Mouse (Mus musculus): ENCODE measurements around the gene Imp3. TPM values are rescaled to one million over a fixed set of nuclear protein-coding genes. Genes with fewer than 3 reads are reported as not detected.

The Imp3 gene
- polyA plus RNA-seq (2015; fragmentation: Nextera tagmentation; extraction: Ambion mirVana), result 58.4 and 59.8 TPM in 2 replicates

GRCm38 (mm10) chr9:56937223-56938160, at the start of gene Imp3:
Gene Imp3 (plus strand): TSS chr9:56937475.
- H3K36me3 ChIP-seq (ENCODE audit: control insufficient read depth, insufficient read depth), result no peaks in the 10 kb centered on the region
- peak within 1 kb of the TSS; percentile 85 for H3K4me2 ChIP-seq (replicated peaks; ENCODE audit: low read depth)
- peak within 1 kb of the TSS; percentile 88 for H3K27ac ChIP-seq (ENCODE audit: low read depth, low read length)
- peak within 1 kb of the TSS; percentile 60 for H3K9ac ChIP-seq (ENCODE audit: low read depth, low read length)
- ATAC-seq, result peak; percentile 86
- peak; percentile 69 for TF ChIP-seq CTCF (IDR thresholded peaks at IDR 0.05; ENCODE audit: low read depth)
- H3K4me3 ChIP-seq (ENCODE audit: low read depth, low read length), result peak within 1 kb of the TSS; percentile 70
- H3K27me3 ChIP-seq (replicated peaks; ENCODE audit: control insufficient read depth, insufficient read depth, low read length), result no peaks in the 10 kb centered on the region; the same call in 1 of the 2 replicates
- no peaks in the 10 kb centered on the region for H3K9me3 ChIP-seq (ENCODE audit: control insufficient read depth)
- WGBS, result under 1% methylated on average over 73 of the region's 73 CpGs
- H3K4me1 ChIP-seq (replicated peaks; ENCODE audit: control insufficient read depth, insufficient read depth, low read length), result no peaks in the 10 kb centered on the region

DNA sequence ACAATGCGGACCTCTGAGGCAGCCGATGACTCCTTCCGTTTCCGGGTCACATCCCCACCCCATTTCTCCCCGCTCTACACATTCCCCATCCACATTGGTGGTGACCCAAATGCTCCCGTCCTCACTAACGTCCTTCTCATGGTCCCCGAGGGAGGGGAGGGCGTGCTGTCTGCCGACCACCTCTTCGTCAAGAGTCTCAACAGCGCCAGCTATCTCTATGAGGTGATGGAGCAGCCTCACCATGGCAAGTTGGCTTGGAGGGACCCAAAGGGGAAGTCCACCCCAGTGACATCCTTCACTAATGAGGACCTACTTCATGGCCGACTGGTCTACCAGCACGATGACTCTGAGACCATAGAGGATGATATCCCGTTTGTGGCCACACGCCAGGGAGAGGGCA, 49.7 kb upstream of the Imp3 start:
- no peak for TF ChIP-seq CTCF (IDR thresholded peaks at IDR 0.05; ENCODE audit: low read depth)
- Histone ChIP-seq H3K4me1 (replicated peaks; ENCODE audit: control insufficient read depth, insufficient read depth, low read length) (no peaks in the 10 kb centered on the region), H3K27me3 (replicated peaks; ENCODE audit: control insufficient read depth, insufficient read depth, low read length) (peaks cover 6% of the 10 kb centered on the region; the same call in 1 of the 2 replicates), H3K4me2 (replicated peaks; ENCODE audit: low read depth) (no peak overlapping the region), H3K9ac (ENCODE audit: low read depth, low read length) (no peak overlapping the region), H3K9me3 (ENCODE audit: control insufficient read depth) (no peaks in the 10 kb centered on the region), H3K27ac (ENCODE audit: low read depth, low read length) (no peak overlapping the region), H3K36me3 (ENCODE audit: control insufficient read depth, insufficient read depth) (peaks cover 19% of the 10 kb centered on the region; the same call in 1 of the 2 replicates), H3K4me3 (ENCODE audit: low read depth, low read length) (no peak overlapping the region)
- ATAC-seq, result no peak
- WGBS, result 90% methylated on average over 16 of the region's 16 CpGs

- ATAC-seq, result peak; percentile 62
- H3K4me3 ChIP-seq (ENCODE audit: low read depth, low read length), result no peak overlapping the region
- H3K4me1 ChIP-seq (replicated peaks; ENCODE audit: control insufficient read depth, insufficient read depth, low read length), result no peaks in the 10 kb centered on the region
- H3K4me2 ChIP-seq (replicated peaks; ENCODE audit: low read depth), result peak overlapping the region; percentile 38; the same call in 1 of the 2 replicates
- peaks cover 21% of the 10 kb centered on the region; the same call in 1 of the 2 replicates for H3K36me3 ChIP-seq (ENCODE audit: control insufficient read depth, insufficient read depth)
- H3K9me3 ChIP-seq (ENCODE audit: control insufficient read depth), result no peaks in the 10 kb centered on the region
- H3K9ac ChIP-seq (ENCODE audit: low read depth, low read length), result no peak overlapping the region
- H3K27ac ChIP-seq (ENCODE audit: low read depth, low read length), result no peak overlapping the region
- peaks cover 6% of the 10 kb centered on the region; the same call in 1 of the 2 replicates for H3K27me3 ChIP-seq (replicated peaks; ENCODE audit: control insufficient read depth, insufficient read depth, low read length)
- 16% methylated on average over 14 of the region's 14 CpGs for WGBS
- TF ChIP-seq CTCF (IDR thresholded peaks at IDR 0.05; ENCODE audit: low read depth), result peak; percentile 96
Measured at GRCm38 (mm10) chr9:56889817-56890216, 47.5 kb upstream of the Imp3 start.

GRCm38 (mm10) chr9:56890522-56891250, 46.6 kb upstream of the Imp3 start:
- Histone ChIP-seq H3K36me3 (ENCODE audit: control insufficient read depth, insufficient read depth) (peaks cover 21% of the 10 kb centered on the region; the same call in 1 of the 2 replicates), H3K27me3 (replicated peaks; ENCODE audit: control insufficient read depth, insufficient read depth, low read length) (peaks cover 6% of the 10 kb centered on the region; the same call in 1 of the 2 replicates), H3K4me3 (ENCODE audit: low read depth, low read length) (no peak overlapping the region), H3K4me1 (replicated peaks; ENCODE audit: control insufficient read depth, insufficient read depth, low read length) (no peaks in the 10 kb centered on the region), H3K9me3 (ENCODE audit: control insufficient read depth) (no peaks in the 10 kb centered on the region), H3K9ac (ENCODE audit: low read depth, low read length) (no peak overlapping the region), H3K27ac (ENCODE audit: low read depth, low read length) (no peak overlapping the region), H3K4me2 (replicated peaks; ENCODE audit: low read depth) (no peak overlapping the region)
- no peak for ATAC-seq
- WGBS, result 64% methylated on average over 11 of the region's 11 CpGs
- 0 out of 2 replicates have a peak, but pooled peaks have one; percentile 14 for TF ChIP-seq CTCF (IDR thresholded peaks at IDR 0.05; ENCODE audit: low read depth)

DNA sequence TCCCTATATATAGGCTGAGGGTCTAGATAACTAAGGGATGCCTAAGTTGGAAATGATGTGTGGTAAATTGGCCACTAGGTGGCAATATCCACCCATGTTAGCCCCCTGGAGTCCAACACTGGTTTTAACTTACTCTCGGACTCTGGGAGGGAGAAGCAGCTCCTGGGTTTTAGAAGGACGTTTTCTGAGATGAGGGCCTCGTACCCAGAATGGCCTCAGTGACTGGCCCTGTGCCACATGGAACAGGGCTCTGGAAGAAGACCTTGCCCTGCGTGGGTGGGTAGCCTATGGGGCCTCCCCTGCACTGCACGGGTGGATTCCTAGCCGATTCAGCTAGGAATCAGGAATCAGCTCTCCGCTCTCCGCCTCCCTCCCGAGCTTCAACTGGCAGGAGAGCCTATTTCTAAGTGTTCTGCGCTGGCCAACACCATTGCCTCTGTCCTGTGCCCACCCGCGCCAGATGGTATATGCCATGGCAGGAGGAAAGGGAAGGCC, 45.7 kb upstream of the Imp3 start:
- no peaks in the 10 kb centered on the region for H3K4me1 ChIP-seq (replicated peaks; ENCODE audit: control insufficient read depth, insufficient read depth, low read length)
- H3K36me3 ChIP-seq (ENCODE audit: control insufficient read depth, insufficient read depth), result peaks cover 16% of the 10 kb centered on the region; the same call in 1 of the 2 replicates
- ATAC-seq, result peak; percentile 44; the same call in 1 of the 2 replicates
- 39% methylated on average over 12 of the region's 12 CpGs for WGBS
- peaks cover 6% of the 10 kb centered on the region; the same call in 1 of the 2 replicates for H3K27me3 ChIP-seq (replicated peaks; ENCODE audit: control insufficient read depth, insufficient read depth, low read length)
- no peak overlapping the region for H3K4me3 ChIP-seq (ENCODE audit: low read depth, low read length)
- no peak overlapping the region for H3K27ac ChIP-seq (ENCODE audit: low read depth, low read length)
- peak; percentile 93 for TF ChIP-seq CTCF (IDR thresholded peaks at IDR 0.05; ENCODE audit: low read depth)
- no peak overlapping the region for H3K4me2 ChIP-seq (replicated peaks; ENCODE audit: low read depth)
- no peak overlapping the region for H3K9ac ChIP-seq (ENCODE audit: low read depth, low read length)
- H3K9me3 ChIP-seq (ENCODE audit: control insufficient read depth), result no peaks in the 10 kb centered on the region
